Mouse (Mus musculus) brown adipose tissue, adult 24 weeks (tissue): ENCODE data around the gene Actn3. TPM values are rescaled to one million over a fixed set of nuclear protein-coding genes. Genes with fewer than 3 reads are reported as not detected.
"Not testable (repeated sequence)": the region's sequence is repeated elsewhere in the genome, so short reads cannot be mapped to it uniquely, and the experiment has no call there.

Experiments
- H3K27ac ChIP-seq: fragments of 200-500 bp; replicated peaks from 2 replicates; pipeline ENCODE4 v1.5.1; 2012; ENCODE audit warnings: low read depth, mild to moderate bottlenecking, low read length
- H3K4me1 ChIP-seq: fragments of 200-500 bp; 2 replicates; pipeline ENCODE4 v1.6.1; 2012; ENCODE audit warnings: low read length, mixed read lengths; ENCODE audit not compliant: control insufficient read depth, insufficient read depth, insufficient read length
- H3K4me3 ChIP-seq: fragments of 200-500 bp; 2 replicates; pipeline ENCODE4 v1.5.1; 2012; ENCODE audit warnings: low read depth, mild to moderate bottlenecking, low read length, moderate library complexity; ENCODE audit not compliant: insufficient read depth
- polyA plus RNA-seq: library from polyadenylated mRNA; stranded (reverse); fragments of >200 nt; gene quantifications from 2 replicates; pipeline ENCODE4 v1.2.4, GENCODE M21; 2012; ENCODE audit not compliant: missing spikeins, insufficient read depth, insufficient read length

Actn3 gene
- polyA plus RNA-seq, 1 experiment: 27.2 TPM

DNA sequence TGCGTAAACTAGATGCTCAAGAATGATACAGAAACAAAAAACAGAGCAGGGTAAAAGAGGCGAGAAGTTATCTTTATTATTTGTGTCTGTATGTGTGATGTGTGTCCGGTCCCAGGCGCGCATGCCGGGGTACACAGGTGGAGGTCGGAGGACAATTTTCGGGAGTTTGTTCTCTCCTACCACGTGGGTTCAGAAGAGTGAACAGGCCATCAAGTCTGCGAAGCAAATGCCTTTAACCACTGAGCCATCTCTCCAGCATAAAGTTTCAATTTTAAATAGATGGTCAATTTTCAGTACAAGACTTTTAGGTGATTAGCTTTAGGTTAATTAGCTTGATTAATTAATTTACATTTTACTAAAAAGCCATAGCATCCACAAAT is 1.6 kb upstream of the Actn3 start:
- Histone ChIP-seq H3K27ac (no peak overlapping the region), H3K4me3 (peak overlapping the region; percentile 96), H3K4me1 (no peaks in the 10 kb centered on the region; the same call in 1 of the 2 replicates)

DNA sequence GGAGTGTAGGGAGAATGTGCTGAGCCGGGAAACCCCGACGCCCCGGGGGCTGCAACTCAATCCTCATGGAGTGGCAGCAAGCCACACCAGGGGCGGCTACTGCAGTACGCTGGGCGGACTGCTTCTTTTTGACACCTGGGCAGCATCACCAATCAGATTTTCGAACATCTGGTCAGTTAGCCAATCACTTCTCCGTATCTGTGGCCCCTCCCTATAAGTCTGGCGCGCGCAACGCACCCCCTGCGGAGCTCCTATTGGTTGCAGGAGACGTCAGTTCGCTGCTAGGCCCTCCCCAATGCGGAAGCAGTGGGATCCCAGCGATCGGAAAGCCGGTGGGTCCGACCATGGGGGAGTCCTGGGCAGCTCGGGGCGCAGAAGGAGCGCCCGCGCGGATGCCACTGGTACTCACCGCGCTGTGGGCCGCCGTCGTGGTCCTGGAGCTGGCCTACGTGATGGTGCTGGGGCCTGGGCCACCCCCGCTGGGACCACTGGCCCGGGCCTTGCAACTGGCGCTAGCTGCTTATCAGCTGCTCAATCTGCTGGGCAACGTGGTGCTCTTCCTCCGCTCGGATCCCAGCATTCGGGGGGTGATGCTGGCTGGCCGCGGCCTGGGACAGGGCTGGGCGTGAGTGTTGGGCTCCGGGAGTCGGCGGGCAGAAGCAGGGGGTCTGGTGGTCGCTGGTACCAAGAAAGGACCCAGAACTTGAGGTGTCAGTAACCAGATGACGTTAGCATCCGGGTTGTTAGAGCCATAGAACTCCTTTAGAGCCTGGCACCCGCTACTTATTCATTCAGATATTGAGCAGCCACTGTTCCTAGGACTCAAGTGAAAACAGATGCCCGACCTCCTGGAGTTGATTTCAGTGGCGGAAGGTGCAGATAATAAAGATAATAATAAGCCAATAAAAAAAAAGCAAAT is 955 bp upstream of the Actn3 start, which contains the start of gene Zdhhc24:
TSS of gene Zdhhc24 (plus strand) at position 264 of the 919 bp plus-strand sequence.
- H3K27ac ChIP-seq: no peak within 1 kb of the TSS
- H3K4me3 ChIP-seq: peak within 1 kb of the TSS; percentile 96
- no peaks in the 10 kb centered on the region; the same call in 1 of the 2 replicates for H3K4me1 ChIP-seq

DNA sequence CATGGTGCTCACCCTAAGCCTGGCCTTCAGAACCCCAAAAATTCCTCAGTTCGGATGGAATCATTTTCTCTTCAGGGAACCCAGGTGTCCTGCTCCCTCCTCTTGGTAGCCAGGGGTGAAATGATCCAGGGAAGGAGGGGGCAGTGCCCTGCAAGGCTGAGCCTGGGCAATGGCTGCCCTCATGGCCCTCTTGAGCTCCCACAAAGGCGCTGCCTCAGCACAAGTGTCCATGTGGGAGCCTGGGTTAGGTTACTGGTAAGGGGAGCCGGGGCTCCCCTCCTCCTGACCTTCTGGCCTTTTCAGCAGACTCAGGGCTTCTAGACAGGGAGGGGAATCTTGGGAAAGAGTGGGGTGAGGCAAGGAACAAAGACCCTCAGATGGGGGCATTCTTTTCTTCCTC is 954 bp downstream of the Actn3 start:
- no peak overlapping the region for H3K27ac ChIP-seq
- H3K4me3 ChIP-seq: peak overlapping the region; percentile 3; the same call in 1 of the 2 replicates
- H3K4me1 ChIP-seq: no peaks in the 10 kb centered on the region; the same call in 1 of the 2 replicates

DNA sequence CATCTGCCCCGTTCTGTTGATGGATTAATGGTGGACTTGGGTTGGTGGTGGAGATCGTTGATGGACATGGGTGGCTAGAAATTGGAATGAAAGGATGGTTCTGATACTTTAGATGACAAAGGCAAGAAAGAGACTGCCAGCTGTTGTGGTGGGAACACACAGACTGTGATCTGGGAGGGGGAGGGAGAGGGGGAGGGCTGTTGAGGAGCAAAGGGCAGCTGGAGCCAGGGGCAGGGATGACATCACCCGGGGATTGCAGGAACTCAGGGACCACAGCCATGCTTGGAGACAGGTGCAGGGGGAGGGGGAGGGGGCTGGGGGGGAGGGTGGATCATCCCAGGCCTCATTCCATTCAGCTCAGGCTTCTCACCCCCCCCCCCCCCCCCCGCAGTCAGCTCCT is 1.5 kb downstream of the Actn3 start:
- H3K4me3 ChIP-seq: no peak overlapping the region
- H3K4me1 ChIP-seq: no peaks in the 10 kb centered on the region; the same call in 1 of the 2 replicates
- no peak overlapping the region for H3K27ac ChIP-seq

DNA sequence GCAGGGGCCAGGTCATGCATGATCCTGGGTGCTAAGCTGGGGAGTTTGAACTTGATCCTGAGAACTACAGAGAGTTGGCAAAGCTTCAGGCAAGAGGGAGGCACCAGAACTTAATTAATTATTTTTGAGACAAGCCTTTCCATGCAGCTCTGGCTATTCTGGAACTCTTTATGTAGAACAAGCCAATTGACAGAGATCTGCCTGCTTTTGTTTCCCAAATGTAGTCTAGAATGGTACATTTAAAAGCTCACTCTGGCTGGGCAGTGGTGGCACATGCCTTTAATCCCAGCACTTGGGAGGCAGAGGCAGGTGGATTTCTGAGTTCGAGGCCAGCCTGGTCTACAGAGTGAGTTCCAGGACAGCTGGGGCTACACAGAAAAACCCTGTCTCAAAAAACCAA is 3.1 kb downstream of the Actn3 start:
- not testable (repeated sequence) for H3K4me1 ChIP-seq, H3K4me3 ChIP-seq, H3K27ac ChIP-seq

DNA sequence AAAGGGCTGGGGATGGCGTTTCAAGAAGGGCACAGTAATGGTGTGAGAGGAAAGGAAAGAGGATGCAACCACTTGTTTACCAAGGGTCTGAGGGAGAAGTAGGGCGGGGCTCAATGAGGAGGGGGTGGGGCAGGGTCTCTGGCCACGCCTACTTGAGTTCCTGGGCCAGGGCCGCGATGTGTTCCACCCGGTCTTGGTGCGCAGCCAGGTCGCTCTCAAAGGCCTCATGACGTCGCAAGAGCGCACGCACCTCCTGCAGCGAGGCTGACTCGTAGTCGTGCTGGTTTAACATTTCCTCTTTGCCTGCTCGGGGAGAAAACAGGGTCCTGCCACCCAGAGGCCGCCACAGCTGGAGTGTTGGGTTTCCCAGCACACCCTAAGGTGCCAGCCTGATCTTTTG is 12.6 kb downstream of the Actn3 start:
- Histone ChIP-seq H3K4me1 (no peaks in the 10 kb centered on the region), H3K4me3 (no peak overlapping the region), H3K27ac (no peak overlapping the region)

DNA sequence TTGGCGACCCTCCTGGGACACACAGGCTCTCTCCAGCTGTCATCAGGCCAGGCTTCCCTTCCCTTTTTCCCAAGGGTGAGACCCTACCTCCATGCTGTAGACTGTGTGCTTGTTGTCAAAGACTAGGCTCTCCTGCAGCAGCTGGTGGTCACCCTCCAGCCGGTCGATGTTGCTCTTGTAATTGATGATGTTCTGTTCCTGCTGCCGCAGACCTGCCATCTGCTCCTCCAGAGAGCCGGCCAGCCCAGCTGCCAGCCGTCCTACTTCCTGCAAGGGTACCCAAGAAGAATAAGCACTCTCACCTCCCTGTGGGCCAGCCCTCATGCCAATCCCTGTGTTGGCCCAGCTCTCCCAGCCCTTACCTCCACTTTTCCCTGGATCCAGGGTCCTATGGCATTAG is 14.7 kb downstream of the Actn3 start:
- Histone ChIP-seq H3K4me3 (no peak overlapping the region), H3K27ac (no peak overlapping the region), H3K4me1 (no peaks in the 10 kb centered on the region)

DNA sequence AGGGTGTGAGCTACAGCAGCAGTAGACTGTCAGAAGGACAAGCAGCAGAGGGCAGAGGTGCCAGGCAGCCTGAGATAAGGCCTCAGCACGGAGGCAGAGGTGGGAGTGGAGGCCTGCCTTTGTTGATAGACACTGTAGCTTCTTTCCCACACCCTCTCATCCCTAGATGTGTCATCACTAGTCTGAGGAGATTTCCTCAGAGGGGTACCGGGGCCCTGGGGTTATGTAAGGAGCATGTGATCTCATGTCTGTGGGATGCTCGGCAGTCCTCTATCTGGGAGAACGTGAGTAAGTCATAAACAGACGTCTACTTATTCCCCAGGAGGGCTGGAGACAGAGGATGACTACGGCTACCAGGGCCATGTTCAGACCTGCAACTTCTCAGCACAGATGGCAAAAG is 18.6 kb downstream of the Actn3 start:
- no peak overlapping the region for H3K4me3 ChIP-seq

DNA sequence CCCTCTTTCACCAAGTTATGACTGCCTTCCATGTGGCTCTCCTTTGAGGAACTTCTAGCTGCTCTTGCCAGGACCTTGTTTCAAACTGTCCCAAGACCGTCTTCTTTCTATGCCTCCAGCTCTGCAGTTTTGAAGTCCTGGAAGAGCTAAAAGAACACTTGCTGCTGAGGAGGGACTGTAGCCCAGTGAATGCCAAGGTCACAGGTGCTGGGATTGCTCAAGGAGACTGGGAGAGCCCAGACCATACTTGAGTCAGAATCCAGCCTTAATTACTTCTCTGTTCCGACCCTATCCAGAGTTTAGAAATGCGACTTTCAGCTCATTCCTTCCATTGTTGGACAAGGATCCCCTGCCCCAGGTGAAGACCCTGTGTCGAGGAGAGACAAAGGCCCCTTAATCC is 21.8 kb downstream of the Actn3 start:
- Histone ChIP-seq H3K4me1 (peaks cover 5% of the 10 kb centered on the region; the same call in 1 of the 2 replicates), H3K4me3 (peak overlapping the region; percentile 70), H3K27ac (no peak overlapping the region)

More for the DNA sequence above, 18.6 kb downstream of the Actn3 start:
- Histone ChIP-seq H3K27ac (no peak overlapping the region), H3K4me1 (peaks cover 5% of the 10 kb centered on the region; the same call in 1 of the 2 replicates)

DNA sequence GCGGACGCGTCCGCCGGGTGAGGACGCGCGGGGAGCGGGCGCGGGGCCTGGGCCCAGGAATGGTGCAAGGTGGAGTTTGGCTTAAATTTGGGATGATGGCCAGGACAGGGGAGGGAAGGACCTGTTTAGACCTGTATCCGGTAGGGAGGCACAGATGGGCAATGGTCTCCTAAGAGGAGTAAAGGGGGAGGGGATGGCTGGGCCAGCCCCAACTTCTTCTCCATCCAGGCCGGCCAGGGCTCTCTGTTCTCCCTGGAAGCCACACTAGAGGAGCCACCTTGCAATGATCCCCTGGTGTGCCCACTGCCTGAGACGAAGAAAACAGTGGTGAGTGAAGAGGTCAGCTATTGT is 22.3 kb downstream of the Actn3 start:
- peak overlapping the region; percentile 70 for H3K4me3 ChIP-seq
- H3K27ac ChIP-seq: 0 out of 2 replicates have a peak overlapping the region, but pooled peaks have one; percentile 8

DNA sequence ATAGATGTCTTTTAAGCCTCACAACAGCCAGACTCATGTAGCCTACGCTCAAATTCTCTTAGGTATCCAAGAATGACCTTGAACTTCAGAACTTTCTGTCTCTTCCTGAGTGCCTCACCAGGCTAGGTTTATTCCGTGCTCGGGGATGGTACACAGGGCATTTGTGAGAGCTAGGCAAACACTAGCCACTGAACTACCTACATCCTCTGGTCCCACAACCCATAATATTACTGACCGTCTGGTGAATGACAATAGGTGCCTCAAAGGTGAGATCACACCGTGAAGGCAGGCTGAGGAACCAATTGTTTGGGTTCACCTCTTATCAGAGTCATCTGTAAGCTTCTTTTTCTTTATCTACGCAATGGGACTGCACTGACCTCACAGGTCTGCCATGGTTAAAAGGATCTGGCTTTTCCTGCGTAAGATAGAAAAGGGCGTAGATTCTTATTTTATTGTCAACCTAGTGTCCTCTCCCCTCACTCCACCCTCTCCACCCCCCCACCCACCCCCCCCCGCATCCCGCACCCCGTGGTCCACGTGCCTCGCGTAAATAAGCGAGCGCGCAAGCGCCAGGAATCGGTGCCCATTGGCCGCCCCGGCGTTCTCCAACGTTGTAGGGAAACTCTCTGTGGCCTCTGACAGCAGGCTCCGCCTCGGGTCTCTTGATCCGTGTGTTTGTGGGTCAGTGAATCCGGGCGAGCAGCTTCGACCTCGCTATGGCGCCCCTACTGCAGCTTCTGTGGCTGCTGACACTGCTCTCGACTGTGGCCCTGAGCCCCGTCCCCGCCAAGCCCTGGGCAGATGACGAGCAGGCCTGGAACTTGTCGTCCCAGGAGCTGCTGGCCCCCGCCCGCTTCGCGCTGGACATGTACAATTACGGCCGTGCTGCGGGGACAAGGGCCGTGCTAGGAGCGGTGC is 22.9 kb downstream of the Actn3 start, which contains the start of gene Ctsf:
TSS of gene Ctsf (plus strand) at position 579 of the 918 bp plus-strand sequence.
- peaks cover 5% of the 10 kb centered on the region; the same call in 1 of the 2 replicates for H3K4me1 ChIP-seq
- peak within 1 kb of the TSS; percentile 70 for H3K4me3 ChIP-seq
- peak within 1 kb of the TSS; percentile 8; the same call in 1 of the 2 replicates for H3K27ac ChIP-seq

More for the DNA sequence above, 22.3 kb downstream of the Actn3 start:
- peaks cover 5% of the 10 kb centered on the region; the same call in 1 of the 2 replicates for H3K4me1 ChIP-seq

DNA sequence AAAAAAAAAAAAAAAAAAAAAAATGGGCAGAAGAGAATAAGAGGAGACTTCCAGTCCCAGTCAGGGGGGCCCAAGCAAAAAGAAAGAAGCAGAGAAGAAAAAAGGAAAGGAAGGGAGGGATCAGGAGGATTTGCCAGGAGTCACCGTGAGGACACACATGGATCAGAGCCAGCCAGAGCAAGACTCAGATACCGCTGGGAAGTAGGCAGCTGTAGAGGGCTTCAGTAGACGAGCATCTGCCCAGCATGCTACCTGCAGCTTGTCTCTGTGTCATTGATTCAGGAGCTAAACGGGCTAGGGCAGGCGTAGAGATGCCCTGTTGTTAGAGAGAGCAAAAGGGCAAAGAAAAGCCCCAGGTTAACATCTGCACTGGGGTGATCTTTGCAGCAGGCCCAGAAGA is 27.4 kb downstream of the Actn3 start:
- Histone ChIP-seq H3K27ac (no peak overlapping the region), H3K4me3 (no peak overlapping the region), H3K4me1 (no peaks in the 10 kb centered on the region)

DNA sequence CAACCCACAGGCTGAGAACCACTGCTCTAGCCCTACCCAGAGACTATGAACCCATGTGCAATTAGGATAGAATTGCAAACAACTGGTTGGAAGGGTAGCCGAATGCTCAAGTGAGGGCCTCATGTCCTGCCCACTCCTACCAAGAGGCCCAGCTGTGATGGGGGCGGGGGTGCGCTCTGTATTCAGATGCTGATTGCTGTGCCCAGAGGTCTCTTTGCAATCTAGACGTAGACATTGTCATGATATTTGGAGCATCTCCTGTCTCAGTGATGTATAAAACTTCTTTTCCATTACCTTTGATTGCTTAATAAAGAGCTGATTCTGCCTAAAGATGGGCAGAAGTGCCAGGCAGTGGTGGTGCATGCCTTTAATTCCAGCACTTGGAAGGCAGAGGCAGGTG is 27.9 kb downstream of the Actn3 start:
- no peak overlapping the region for H3K4me3 ChIP-seq
- H3K27ac ChIP-seq: no peak overlapping the region
- no peaks in the 10 kb centered on the region for H3K4me1 ChIP-seq

DNA sequence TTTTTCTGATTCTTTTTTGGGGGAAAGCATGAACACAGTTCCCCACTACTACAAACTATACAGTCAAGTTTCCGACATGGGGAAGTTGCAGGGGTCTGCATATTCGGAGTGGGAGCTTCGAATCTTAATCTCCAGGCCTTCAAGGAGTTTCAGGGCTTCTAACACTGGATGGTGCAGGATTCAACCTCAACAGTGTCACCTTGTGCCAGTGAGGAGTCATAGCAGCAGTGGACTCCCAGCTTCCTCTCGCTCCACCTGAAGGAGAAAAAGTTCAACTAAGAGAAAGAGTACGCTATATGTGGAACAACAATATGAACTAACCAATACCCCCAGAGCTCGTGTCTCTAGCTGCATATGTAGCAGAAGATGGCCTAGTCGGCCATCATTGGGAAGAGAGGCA is 30.2 kb downstream of the Actn3 start:
- Histone ChIP-seq H3K4me1 (no peaks in the 10 kb centered on the region), H3K27ac (no peak overlapping the region), H3K4me3 (no peak overlapping the region)

DNA sequence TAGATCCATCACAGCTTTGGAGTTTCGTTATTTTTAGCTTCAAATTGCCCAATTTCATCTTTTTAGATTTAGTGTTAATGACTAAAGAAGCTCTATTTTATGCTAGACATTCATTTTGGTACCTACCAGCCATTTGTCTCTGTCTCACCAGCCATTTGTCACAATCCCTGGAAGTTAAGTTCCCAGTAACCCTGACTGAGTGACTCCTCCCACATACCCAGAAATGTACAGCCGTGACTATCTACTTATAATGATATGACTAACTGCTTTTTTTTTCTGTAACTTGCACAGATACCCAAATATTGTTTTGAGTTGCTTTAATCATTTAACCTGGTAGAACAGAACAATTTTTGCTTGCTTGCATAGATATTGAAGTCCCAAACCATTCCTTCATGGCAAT is 31.9 kb downstream of the Actn3 start:
- H3K4me3 ChIP-seq: no peak overlapping the region

More for the DNA sequence above, 31.9 kb downstream of the Actn3 start:
- H3K27ac ChIP-seq: no peak overlapping the region
- no peaks in the 10 kb centered on the region for H3K4me1 ChIP-seq
